Mouse (Mus musculus): Measurements from ENCODE around the gene Avil.

- TF ChIP-seq POLR2A (IDR thresholded peaks at IDR 0.05; ENCODE audit: extremely low read depth, insufficient read depth, low read length) (no peak), CTCF (IDR thresholded peaks at IDR 0.05; ENCODE audit: low read depth, low read length) (no peak)
Measured at GRCm38 (mm10) chr10:126957359-126958107, 43.0 kb upstream of the Avil start.

Measured in liver, adult 2 months (tissue).